Mouse (Mus musculus) erythroblast, embryonic 14.5 days (primary cell): ENCODE results near the gene Cdyl2. TPM values are rescaled to one million over a fixed set of nuclear protein-coding genes. Genes with fewer than 3 reads are reported as not detected.

Experiments
- H3K27me3 ChIP-seq: 2 replicates; pipeline ENCODE4 v1.6.1; 2012; ENCODE audit warnings: inconsistent platforms; ENCODE audit not compliant: control insufficient read depth
- H3K36me3 ChIP-seq: 2 replicates; pipeline ENCODE4 v1.6.1; 2012; ENCODE audit warnings: mild to moderate bottlenecking, inconsistent platforms; ENCODE audit not compliant: control insufficient read depth
- H3K4me1 ChIP-seq: 2 replicates; pipeline ENCODE4 v1.6.1; 2012; ENCODE audit warnings: inconsistent platforms; ENCODE audit not compliant: control insufficient read depth
- H3K4me3 ChIP-seq: replicated peaks from 2 replicates; pipeline ENCODE3; 2012; ENCODE audit warnings: moderate library complexity, mild to moderate bottlenecking, inconsistent platforms
- H3K9me3 ChIP-seq: 2 replicates; pipeline ENCODE4 v1.6.1; 2012; ENCODE audit warnings: low read length, inconsistent platforms, mixed read lengths; ENCODE audit not compliant: control insufficient read depth
- GATA1 ChIP-seq: IDR thresholded peaks from 2 replicates; pipeline ENCODE4 v1.6.1; 2012; ENCODE audit warnings: low read length, inconsistent platforms, mixed read lengths
- TAL1 ChIP-seq: IDR thresholded peaks from 3 replicates; pipeline ENCODE4 v1.6.1; 2012; ENCODE audit warnings: low read length, inconsistent platforms, mixed read lengths
- polyA plus RNA-seq: library from polyadenylated mRNA; stranded (reverse); fragments of >175 nt; gene quantifications from 2 replicates; pipeline ENCODE4 v1.2.3, GENCODE M21; 2012

Gene Cdyl2
- polyA plus RNA-seq, 1 experiment, result 0.03 TPM

DNA sequence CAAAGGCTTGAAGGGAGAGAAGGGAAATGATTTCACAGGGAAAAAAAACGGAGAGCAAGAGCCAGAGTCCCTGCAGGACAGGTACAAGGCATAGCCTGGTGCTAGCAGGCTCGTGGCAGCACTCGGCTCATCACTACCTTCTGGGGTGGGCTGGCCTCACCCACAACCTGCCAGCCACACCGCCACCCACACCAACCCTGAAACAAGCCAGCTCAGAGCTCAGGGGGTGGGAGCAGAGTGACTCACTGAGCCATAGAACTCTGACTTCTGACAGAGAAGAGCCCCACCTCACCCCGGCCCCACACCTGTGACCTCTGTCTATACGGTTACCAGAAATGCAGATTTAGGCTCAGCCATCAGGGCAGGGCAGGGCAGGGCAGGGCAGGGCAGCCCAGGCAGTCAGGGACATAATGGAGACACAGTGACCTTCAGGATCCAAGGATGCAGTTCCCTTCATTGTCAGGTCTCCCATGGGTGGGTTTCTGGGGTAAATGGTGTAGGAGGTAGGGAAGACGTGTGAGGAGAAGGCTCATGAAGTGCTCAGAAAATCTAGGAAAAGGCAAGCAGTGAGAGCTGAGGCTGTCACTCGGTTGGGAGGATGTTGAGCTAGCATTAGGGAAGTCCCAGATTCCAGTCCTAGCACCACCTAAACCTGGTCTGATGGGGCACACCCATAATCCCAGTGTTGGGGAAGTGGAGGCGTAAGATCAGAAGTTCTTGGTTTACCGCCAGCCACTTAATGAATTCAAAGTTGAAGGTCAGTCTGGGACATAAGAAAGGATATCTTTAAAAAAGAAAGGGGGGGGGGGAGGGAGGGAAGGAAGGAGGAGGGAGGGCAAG is 58.6 kb downstream of the Cdyl2 start:
- TF ChIP-seq GATA1 (no peak), TAL1 (no peak)
- Histone ChIP-seq H3K4me1 (no peaks in the 10 kb centered on the region), H3K36me3 (no peaks in the 10 kb centered on the region), H3K27me3 (no peaks in the 10 kb centered on the region), H3K9me3 (peaks cover 21% of the 10 kb centered on the region), H3K4me3 (no peak overlapping the region)

DNA sequence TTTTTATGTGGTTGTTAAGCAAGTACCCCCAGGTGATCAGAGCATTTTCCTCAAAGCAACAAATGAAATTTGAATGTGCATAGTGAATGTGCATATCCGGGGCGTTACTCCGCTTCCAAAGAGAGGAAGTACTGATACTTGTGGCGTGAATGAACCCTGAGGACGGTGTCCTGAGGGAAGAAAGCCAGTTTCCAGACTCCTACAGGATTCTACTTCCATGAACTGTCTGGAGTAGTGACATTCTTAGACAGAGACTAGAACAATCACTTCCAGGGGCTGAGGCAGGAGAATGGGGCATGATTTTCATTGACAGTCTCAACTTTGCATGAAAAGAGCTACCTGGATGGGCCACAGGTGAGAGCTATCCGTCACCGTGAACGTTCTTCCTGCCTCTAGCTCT is 59.3 kb downstream of the Cdyl2 start:
- H3K4me3 ChIP-seq, result no peak overlapping the region
- no peaks in the 10 kb centered on the region for H3K4me1 ChIP-seq
- H3K27me3 ChIP-seq, result no peaks in the 10 kb centered on the region
- peaks cover 23% of the 10 kb centered on the region for H3K9me3 ChIP-seq
- H3K36me3 ChIP-seq, result no peaks in the 10 kb centered on the region
- TF ChIP-seq GATA1 (no peak), TAL1 (no peak)

DNA sequence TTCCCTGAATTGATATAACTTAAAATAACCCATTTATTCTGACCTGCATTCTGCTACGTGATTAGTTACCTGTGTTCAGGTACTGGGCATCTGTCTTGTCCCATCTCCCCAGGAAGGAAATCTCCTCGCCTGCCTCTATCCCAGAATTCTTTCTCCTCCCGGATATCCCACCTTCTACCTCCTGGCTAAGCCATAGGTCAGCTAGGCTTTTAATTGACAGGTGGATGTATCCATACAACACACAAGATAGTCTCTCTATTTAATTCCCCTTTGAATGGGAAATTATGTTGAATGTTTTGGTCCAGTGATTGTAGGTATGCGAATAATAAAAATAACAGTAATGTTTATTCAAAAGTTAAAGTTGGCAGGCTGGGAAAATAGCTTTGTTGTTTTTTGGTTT is 59.7 kb downstream of the Cdyl2 start:
- no peak for TF ChIP-seq GATA1
- no peak for TF ChIP-seq TAL1
- no peaks in the 10 kb centered on the region for H3K36me3 ChIP-seq
- H3K27me3 ChIP-seq, result no peaks in the 10 kb centered on the region
- no peak overlapping the region for H3K4me3 ChIP-seq
- H3K4me1 ChIP-seq, result no peaks in the 10 kb centered on the region
- peaks cover 27% of the 10 kb centered on the region for H3K9me3 ChIP-seq

DNA sequence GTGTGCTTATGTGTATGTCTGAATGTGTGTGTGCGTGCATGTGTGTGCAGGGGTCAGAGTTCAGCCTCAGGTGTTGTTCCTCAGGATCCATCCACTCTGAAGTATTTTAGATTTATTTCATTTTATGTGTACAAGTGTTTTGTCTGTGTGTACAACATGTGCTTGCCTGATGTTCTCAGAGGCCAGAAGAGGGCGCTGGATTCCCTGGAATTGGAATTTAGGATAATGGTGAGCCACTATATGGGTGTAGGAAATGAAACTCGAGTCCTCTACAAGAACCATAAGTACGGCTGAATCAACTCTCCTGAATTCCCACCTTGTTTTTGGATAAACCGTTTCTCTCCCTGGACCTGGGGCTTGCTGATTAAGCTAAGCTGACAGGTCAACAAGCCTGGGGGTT is 61.2 kb downstream of the Cdyl2 start:
- H3K4me3 ChIP-seq, result no peak overlapping the region
- H3K36me3 ChIP-seq, result no peaks in the 10 kb centered on the region
- no peaks in the 10 kb centered on the region for H3K27me3 ChIP-seq
- H3K9me3 ChIP-seq, result peaks cover 40% of the 10 kb centered on the region
- no peaks in the 10 kb centered on the region for H3K4me1 ChIP-seq
- TF ChIP-seq GATA1 (no peak), TAL1 (no peak)

DNA sequence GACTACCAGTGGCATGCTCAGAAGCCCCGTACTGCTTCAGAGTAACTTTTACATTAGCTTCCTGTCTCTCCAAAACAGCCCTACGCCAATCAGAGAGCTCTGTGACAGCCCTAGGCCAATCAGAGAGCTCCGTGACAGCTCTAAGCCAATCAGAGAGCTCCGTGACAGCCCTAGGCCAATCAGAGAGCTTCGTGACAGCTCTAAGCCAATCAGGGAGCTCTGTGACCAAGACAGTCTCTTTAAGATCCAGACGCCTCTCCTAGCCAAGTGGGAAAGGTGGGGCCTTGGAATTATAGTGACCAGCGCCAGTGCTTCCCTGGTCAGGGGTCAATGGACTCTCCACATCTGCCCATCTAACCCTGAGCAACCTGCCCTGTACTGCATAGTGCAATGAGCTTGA is 62.2 kb downstream of the Cdyl2 start:
- H3K4me1 ChIP-seq, result no peaks in the 10 kb centered on the region
- no peak for TF ChIP-seq TAL1
- TF ChIP-seq GATA1, result no peak
- H3K9me3 ChIP-seq, result peaks cover 40% of the 10 kb centered on the region

DNA sequence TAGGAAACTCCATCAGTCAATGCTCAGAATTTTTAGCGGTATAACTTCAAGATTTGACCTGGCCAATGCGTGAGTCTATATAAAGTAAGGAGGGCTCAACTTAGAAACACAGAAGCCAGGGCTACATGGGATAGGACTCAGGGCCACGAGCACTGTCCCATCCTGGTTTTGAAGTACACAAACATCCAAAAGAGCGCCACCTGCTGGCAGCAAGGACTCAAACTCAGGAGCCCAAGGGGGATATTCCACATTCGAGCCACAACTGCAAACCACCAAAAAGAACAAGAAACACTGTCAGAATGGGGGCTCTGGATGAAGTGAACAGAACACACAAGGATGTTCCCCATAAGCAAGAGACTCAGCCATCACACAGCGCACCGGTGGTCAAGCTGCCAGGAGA is 63.8 kb downstream of the Cdyl2 start:
- H3K27me3 ChIP-seq, result no peaks in the 10 kb centered on the region
- no peak overlapping the region for H3K4me3 ChIP-seq
- H3K9me3 ChIP-seq, result peaks cover 40% of the 10 kb centered on the region
- H3K4me1 ChIP-seq, result no peaks in the 10 kb centered on the region
- H3K36me3 ChIP-seq, result no peaks in the 10 kb centered on the region
- TF ChIP-seq GATA1 (no peak), TAL1 (no peak)

More for the DNA sequence above, 62.2 kb downstream of the Cdyl2 start:
- no peaks in the 10 kb centered on the region for H3K27me3 ChIP-seq
- no peak overlapping the region for H3K4me3 ChIP-seq
- H3K36me3 ChIP-seq, result no peaks in the 10 kb centered on the region

DNA sequence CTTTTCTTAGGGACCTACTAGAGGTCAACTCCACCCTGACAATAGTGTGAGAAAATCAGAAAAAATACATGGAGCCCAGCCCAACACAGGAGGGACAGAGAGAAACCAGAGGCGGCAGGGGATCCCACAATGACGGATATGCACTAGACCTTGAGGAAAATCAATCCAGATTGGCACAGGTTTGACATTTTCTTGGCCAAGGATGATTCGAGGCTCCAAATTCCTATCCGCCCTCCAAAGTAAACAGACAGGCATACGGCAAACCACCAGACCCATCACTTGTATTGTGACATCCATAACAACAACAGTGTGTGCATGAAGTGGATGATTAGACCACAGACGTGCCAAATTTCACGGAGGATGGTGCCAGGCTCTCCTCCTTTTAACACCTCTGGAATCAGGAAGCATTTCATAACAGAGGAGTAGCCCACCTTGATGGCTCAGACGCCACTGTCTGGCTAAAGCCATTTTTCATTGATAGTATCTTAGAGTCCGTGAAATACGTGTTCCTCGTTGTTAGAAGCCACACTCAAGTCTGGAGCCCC is 65.9 kb downstream of the Cdyl2 start:
- H3K36me3 ChIP-seq, result no peaks in the 10 kb centered on the region
- TF ChIP-seq GATA1 (no peak), TAL1 (no peak)
- no peaks in the 10 kb centered on the region for H3K4me1 ChIP-seq
- H3K27me3 ChIP-seq, result no peaks in the 10 kb centered on the region
- H3K4me3 ChIP-seq, result no peak overlapping the region
- H3K9me3 ChIP-seq, result peaks cover 40% of the 10 kb centered on the region

DNA sequence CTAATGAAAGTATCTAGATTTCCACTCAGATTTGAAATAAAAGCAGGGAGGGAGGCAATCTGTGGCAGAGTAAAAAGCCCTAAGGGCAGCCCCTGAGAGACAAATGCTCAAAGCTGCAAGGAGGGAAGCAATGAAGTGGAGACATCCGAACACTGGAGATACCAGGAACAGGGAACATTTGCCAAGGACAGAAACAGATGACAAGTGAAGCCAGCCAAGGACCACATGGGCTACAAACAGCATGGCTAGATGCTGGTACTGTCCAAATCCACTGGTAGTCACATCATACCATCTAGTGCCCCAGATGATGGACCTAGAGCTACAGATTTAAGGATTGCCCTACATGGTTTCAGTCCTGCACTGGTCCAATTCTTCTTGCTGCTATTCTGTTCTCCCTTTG is 71.3 kb downstream of the Cdyl2 start:
- H3K36me3 ChIP-seq, result no peaks in the 10 kb centered on the region
- no peaks in the 10 kb centered on the region for H3K27me3 ChIP-seq
- TF ChIP-seq GATA1, result no peak
- no peak for TF ChIP-seq TAL1
- H3K9me3 ChIP-seq, result no peaks in the 10 kb centered on the region
- no peak overlapping the region for H3K4me3 ChIP-seq
- no peaks in the 10 kb centered on the region for H3K4me1 ChIP-seq

DNA sequence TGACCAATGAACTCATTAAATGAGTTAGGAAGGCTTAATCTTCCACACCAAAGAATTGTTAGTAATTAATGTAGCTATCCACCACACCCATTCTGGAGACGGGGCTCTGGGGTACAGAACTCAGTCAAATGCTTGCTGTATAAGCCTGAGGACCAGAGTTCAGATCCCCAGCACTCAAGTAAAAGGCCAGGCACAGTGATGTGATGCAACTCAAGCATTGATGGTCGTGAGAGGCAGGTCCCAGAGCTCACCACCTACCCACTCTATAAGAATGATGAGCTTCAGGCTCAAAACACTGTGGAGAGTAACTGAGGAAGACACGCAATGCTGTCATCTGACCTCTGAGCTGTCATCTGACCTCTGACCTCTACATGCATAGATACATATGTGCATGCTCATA is 76.0 kb downstream of the Cdyl2 start:
- Histone ChIP-seq H3K9me3 (no peaks in the 10 kb centered on the region), H3K27me3 (no peaks in the 10 kb centered on the region), H3K36me3 (no peaks in the 10 kb centered on the region), H3K4me1 (no peaks in the 10 kb centered on the region), H3K4me3 (no peak overlapping the region)
- no peak for TF ChIP-seq TAL1
- no peak for TF ChIP-seq GATA1
